Mouse (Mus musculus): ENCODE results near the gene Kif6. TPM values are rescaled to one million over a fixed set of nuclear protein-coding genes. Genes with fewer than 3 reads are reported as not detected.

Gene Kif6
- polyA plus RNA-seq, 1 experiment from 2014 or later: 3.1 TPM

DNA sequence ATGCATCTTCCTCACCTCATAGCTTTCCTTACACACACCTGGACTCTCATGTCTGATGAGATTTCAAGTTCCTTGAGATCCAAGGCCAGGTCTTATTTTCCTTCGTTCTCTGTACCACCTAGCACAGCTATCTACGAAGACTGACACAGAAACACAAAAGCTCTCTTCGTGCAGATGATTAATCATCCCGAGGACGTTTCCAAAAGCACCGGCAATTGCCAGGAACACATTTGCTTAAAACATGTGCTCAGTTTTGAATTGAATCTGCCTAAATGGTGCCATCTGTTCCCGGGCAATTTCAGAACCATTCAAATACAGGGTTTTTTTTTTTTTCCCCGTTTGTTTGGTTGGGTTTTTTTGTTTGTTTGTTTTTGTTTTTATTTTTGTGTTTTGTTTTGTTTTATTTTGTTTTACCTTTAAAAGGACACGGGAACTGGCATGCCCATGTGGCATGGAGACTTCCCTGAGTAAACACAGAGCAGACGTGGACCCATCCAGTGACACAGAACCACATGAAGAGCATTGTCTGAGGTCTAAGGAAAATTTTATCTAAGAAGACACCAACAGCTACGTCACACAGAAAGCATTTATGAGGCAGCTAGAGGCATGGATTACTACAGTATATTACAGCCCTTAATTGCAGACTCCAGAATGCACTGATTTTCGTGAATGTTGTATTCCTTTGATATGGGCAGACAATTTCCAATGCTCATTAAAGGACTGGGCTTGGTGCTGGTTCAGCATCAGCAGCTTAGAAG, 88.7 kb downstream of the Kif6 start:
- Histone ChIP-seq H3K36me3 (ENCODE audit: control insufficient read depth, insufficient read depth, low read length) (no peaks in the 10 kb centered on the region), H3K4me1 (replicated peaks; ENCODE audit: control insufficient read depth, insufficient read depth, low read length) (no peaks in the 10 kb centered on the region; the same call in 1 of the 2 replicates), H3K9me3 (ENCODE audit: control insufficient read depth, low read length) (no peaks in the 10 kb centered on the region), H3K27ac (ENCODE audit: low read depth, low read length) (no peak overlapping the region), H3K4me2 (ENCODE audit: low read depth, low read length, severe bottlenecking) (no peak overlapping the region), H3K27me3 (ENCODE audit: control insufficient read depth, insufficient read depth, low read length) (no peaks in the 10 kb centered on the region), H3K9ac (ENCODE audit: low read length) (no peak overlapping the region), H3K4me3 (ENCODE audit: low read depth, low read length) (no peak overlapping the region)
- no peak for DNase-seq (ENCODE audit: low spot score)
- no peak for ATAC-seq (replicated peaks; ENCODE audit: low FRiP score)
- WGBS: 86% methylated on average over 12 of the region's 12 CpGs

GRCm38 (mm10) chr17:49709192-49709591, 94.3 kb downstream of the Kif6 start:
- Histone ChIP-seq H3K27ac (ENCODE audit: low read depth, low read length) (no peak overlapping the region), H3K9me3 (ENCODE audit: control insufficient read depth, low read length) (no peaks in the 10 kb centered on the region), H3K4me1 (replicated peaks; ENCODE audit: control insufficient read depth, insufficient read depth, low read length) (no peaks in the 10 kb centered on the region), H3K9ac (ENCODE audit: low read length) (no peak overlapping the region), H3K4me2 (ENCODE audit: low read depth, low read length, severe bottlenecking) (no peak overlapping the region), H3K27me3 (ENCODE audit: control insufficient read depth, insufficient read depth, low read length) (no peaks in the 10 kb centered on the region), H3K36me3 (ENCODE audit: control insufficient read depth, insufficient read depth, low read length) (no peaks in the 10 kb centered on the region), H3K4me3 (ENCODE audit: low read depth, low read length) (no peak overlapping the region)
- 82% methylated on average over 2 of the region's 2 CpGs for WGBS
- no peak for ATAC-seq (replicated peaks; ENCODE audit: low FRiP score)
- no peak for DNase-seq (ENCODE audit: low spot score)

GRCm38 (mm10) chr17:49710101-49710630, 95.2 kb downstream of the Kif6 start:
- Histone ChIP-seq H3K4me2 (ENCODE audit: low read depth, low read length, severe bottlenecking) (no peak overlapping the region), H3K4me3 (ENCODE audit: low read depth, low read length) (no peak overlapping the region), H3K9me3 (ENCODE audit: control insufficient read depth, low read length) (no peaks in the 10 kb centered on the region), H3K9ac (ENCODE audit: low read length) (no peak overlapping the region), H3K4me1 (replicated peaks; ENCODE audit: control insufficient read depth, insufficient read depth, low read length) (no peaks in the 10 kb centered on the region), H3K36me3 (ENCODE audit: control insufficient read depth, insufficient read depth, low read length) (no peaks in the 10 kb centered on the region), H3K27me3 (ENCODE audit: control insufficient read depth, insufficient read depth, low read length) (no peaks in the 10 kb centered on the region), H3K27ac (ENCODE audit: low read depth, low read length) (no peak overlapping the region)
- ATAC-seq (replicated peaks; ENCODE audit: low FRiP score) (no peak), DNase-seq (ENCODE audit: low spot score) (no peak)
- WGBS: 87% methylated on average over 5 of the region's 5 CpGs

GRCm38 (mm10) chr17:49726206-49726605, 111.3 kb downstream of the Kif6 start:
- 92% methylated on average over 2 of the region's 2 CpGs for WGBS
- Histone ChIP-seq H3K27me3 (ENCODE audit: control insufficient read depth, insufficient read depth, low read length) (no peaks in the 10 kb centered on the region), H3K36me3 (ENCODE audit: control insufficient read depth, insufficient read depth, low read length) (no peaks in the 10 kb centered on the region), H3K9ac (ENCODE audit: low read length) (no peak overlapping the region), H3K4me3 (ENCODE audit: low read depth, low read length) (no peak overlapping the region), H3K4me2 (ENCODE audit: low read depth, low read length, severe bottlenecking) (no peak overlapping the region), H3K9me3 (ENCODE audit: control insufficient read depth, low read length) (no peaks in the 10 kb centered on the region), H3K27ac (ENCODE audit: low read depth, low read length) (no peak overlapping the region), H3K4me1 (replicated peaks; ENCODE audit: control insufficient read depth, insufficient read depth, low read length) (no peaks in the 10 kb centered on the region)
- DNase-seq (ENCODE audit: low spot score) (no peak), ATAC-seq (replicated peaks; ENCODE audit: low FRiP score) (no peak)

DNA sequence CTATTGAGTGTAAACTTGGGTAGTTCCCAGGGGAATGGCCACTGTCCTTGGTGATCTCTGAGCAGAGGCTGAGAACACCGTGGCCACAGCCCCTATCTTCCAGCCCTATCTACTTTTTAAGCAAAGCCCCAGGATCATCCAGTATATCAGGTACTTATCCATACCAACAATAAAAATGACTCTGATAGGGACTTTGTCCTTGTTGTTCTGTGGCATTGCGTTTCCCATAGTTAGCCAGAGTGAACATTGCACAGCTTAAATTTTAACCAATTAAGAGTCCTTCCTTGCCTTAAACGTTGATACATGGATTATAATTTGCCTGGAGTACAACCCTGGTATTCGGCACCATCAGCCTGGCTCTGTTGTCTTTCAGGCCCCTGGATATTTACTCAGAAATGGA, 112.0 kb downstream of the Kif6 start:
- 93% methylated on average over 4 of the region's 4 CpGs for WGBS
- DNase-seq (ENCODE audit: low spot score) (no peak), ATAC-seq (replicated peaks; ENCODE audit: low FRiP score) (no peak)
- Histone ChIP-seq H3K4me3 (ENCODE audit: low read depth, low read length) (no peak overlapping the region), H3K4me1 (replicated peaks; ENCODE audit: control insufficient read depth, insufficient read depth, low read length) (no peaks in the 10 kb centered on the region), H3K36me3 (ENCODE audit: control insufficient read depth, insufficient read depth, low read length) (no peaks in the 10 kb centered on the region), H3K27me3 (ENCODE audit: control insufficient read depth, insufficient read depth, low read length) (no peaks in the 10 kb centered on the region), H3K4me2 (ENCODE audit: low read depth, low read length, severe bottlenecking) (no peak overlapping the region), H3K9ac (ENCODE audit: low read length) (no peak overlapping the region), H3K9me3 (ENCODE audit: control insufficient read depth, low read length) (no peaks in the 10 kb centered on the region), H3K27ac (ENCODE audit: low read depth, low read length) (no peak overlapping the region)

DNA sequence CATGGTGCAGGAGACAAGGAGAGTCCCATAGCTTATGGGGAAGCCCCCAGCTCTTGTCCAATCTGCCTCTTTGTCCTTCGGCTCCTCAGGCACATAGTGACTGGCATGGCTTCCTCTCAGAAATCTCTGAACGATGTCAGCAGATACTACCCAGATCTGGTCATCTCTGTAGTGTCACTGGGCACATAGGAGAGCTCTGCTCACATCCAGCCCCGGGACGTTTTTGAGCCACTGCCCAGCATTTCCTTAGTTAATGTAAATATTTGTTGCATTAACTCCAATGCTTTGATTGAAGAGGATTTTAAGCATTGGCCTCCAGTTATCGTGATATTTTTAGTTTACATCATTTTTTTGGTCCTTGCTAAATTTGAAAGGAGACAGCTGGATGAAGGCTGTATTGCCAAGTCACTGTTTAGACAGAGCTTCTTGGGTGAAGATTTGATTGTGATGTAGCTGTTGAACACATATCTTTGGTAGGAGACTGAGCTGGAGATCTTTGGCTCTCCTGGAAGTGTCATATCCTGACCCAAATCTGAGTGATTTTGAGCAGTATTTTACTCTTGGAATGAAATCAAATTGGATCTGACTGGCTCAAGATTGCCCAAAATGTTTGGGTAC, 112.6 kb downstream of the Kif6 start:
- H3K36me3 ChIP-seq (ENCODE audit: control insufficient read depth, insufficient read depth, low read length): no peaks in the 10 kb centered on the region
- no peaks in the 10 kb centered on the region for H3K4me1 ChIP-seq (replicated peaks; ENCODE audit: control insufficient read depth, insufficient read depth, low read length)
- DNase-seq (ENCODE audit: low spot score): no peak
- H3K9me3 ChIP-seq (ENCODE audit: control insufficient read depth, low read length): no peaks in the 10 kb centered on the region
- H3K4me3 ChIP-seq (ENCODE audit: low read depth, low read length): no peak overlapping the region
- ATAC-seq (replicated peaks; ENCODE audit: low FRiP score): no peak
- no peaks in the 10 kb centered on the region for H3K27me3 ChIP-seq (ENCODE audit: control insufficient read depth, insufficient read depth, low read length)
- 94% methylated on average over 5 of the region's 5 CpGs for WGBS
- H3K9ac ChIP-seq (ENCODE audit: low read length): no peak overlapping the region
- no peak overlapping the region for H3K27ac ChIP-seq (ENCODE audit: low read depth, low read length)
- no peak overlapping the region for H3K4me2 ChIP-seq (ENCODE audit: low read depth, low read length, severe bottlenecking)

- ATAC-seq (replicated peaks; ENCODE audit: low FRiP score) (no peak), DNase-seq (ENCODE audit: low spot score) (no peak)
- H3K4me2 ChIP-seq (ENCODE audit: low read depth, low read length, severe bottlenecking): no peak overlapping the region
- WGBS: 85% methylated on average over 1 of the region's 1 CpGs
- H3K4me1 ChIP-seq (replicated peaks; ENCODE audit: control insufficient read depth, insufficient read depth, low read length): no peaks in the 10 kb centered on the region
- no peaks in the 10 kb centered on the region for H3K36me3 ChIP-seq (ENCODE audit: control insufficient read depth, insufficient read depth, low read length)
- no peaks in the 10 kb centered on the region for H3K27me3 ChIP-seq (ENCODE audit: control insufficient read depth, insufficient read depth, low read length)
- H3K27ac ChIP-seq (ENCODE audit: low read depth, low read length): no peak overlapping the region
- no peak overlapping the region for H3K4me3 ChIP-seq (ENCODE audit: low read depth, low read length)
- H3K9me3 ChIP-seq (ENCODE audit: control insufficient read depth, low read length): no peaks in the 10 kb centered on the region
- no peak overlapping the region for H3K9ac ChIP-seq (ENCODE audit: low read length)
Observed at GRCm38 (mm10) chr17:49729856-49730255, 114.9 kb downstream of the Kif6 start.

DNA sequence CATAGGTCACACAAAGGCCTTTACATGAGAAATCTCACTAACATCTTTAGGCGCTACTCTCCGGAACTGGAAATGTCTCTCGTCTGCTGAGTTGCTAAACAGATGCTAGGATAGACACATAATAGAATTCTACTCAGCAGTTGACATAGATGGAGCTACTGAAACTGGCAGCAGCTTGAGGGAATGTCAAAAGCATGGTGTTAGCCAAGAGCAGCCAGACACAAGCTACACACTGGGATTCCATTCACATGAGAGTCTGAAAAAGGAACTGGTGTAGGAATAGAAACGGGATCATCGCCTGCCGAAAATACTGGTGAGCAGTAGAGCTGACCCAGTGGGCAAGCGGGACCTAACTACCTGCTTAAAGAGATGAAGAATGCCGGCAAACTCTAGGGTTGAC, 117.8 kb downstream of the Kif6 start:
- Histone ChIP-seq H3K4me3 (ENCODE audit: low read depth, low read length) (no peak overlapping the region), H3K4me1 (replicated peaks; ENCODE audit: control insufficient read depth, insufficient read depth, low read length) (no peaks in the 10 kb centered on the region), H3K9ac (ENCODE audit: low read length) (no peak overlapping the region), H3K9me3 (ENCODE audit: control insufficient read depth, low read length) (no peaks in the 10 kb centered on the region), H3K27me3 (ENCODE audit: control insufficient read depth, insufficient read depth, low read length) (no peaks in the 10 kb centered on the region), H3K27ac (ENCODE audit: low read depth, low read length) (no peak overlapping the region), H3K36me3 (ENCODE audit: control insufficient read depth, insufficient read depth, low read length) (no peaks in the 10 kb centered on the region), H3K4me2 (ENCODE audit: low read depth, low read length, severe bottlenecking) (no peak overlapping the region)
- whole genome bisulfite sequencing: 97% methylated on average over 8 of the region's 8 CpGs
- ATAC-seq (replicated peaks; ENCODE audit: low FRiP score) (no peak), DNase-seq (ENCODE audit: low spot score) (no peak)

GRCm38 (mm10) chr17:49734079-49734478, 119.1 kb downstream of the Kif6 start:
- H3K9me3 ChIP-seq (ENCODE audit: control insufficient read depth, low read length): no peaks in the 10 kb centered on the region
- WGBS: 87% methylated on average over 6 of the region's 6 CpGs
- no peaks in the 10 kb centered on the region for H3K36me3 ChIP-seq (ENCODE audit: control insufficient read depth, insufficient read depth, low read length)
- H3K4me1 ChIP-seq (replicated peaks; ENCODE audit: control insufficient read depth, insufficient read depth, low read length): no peaks in the 10 kb centered on the region
- H3K9ac ChIP-seq (ENCODE audit: low read length): no peak overlapping the region
- DNase-seq (ENCODE audit: low spot score) (no peak), ATAC-seq (replicated peaks; ENCODE audit: low FRiP score) (no peak)
- H3K4me2 ChIP-seq (ENCODE audit: low read depth, low read length, severe bottlenecking): no peak overlapping the region
- H3K27ac ChIP-seq (ENCODE audit: low read depth, low read length): no peak overlapping the region
- H3K27me3 ChIP-seq (ENCODE audit: control insufficient read depth, insufficient read depth, low read length): no peaks in the 10 kb centered on the region
- no peak overlapping the region for H3K4me3 ChIP-seq (ENCODE audit: low read depth, low read length)

Data from forebrain, embryonic 11.5 days (tissue).